Mouse (Mus musculus): ENCODE results near the gene Chrna9. TPM values are rescaled to one million over a fixed set of nuclear protein-coding genes. Genes with fewer than 3 reads are reported as not detected.

The Chrna9 gene
- 10 to 100 TPM; 16.9 to 21.3 TPM for total RNA-seq (2021)
- long read RNA-seq, experiment 1, transcript Chrna9-201 (5 exons, 1,843 nt), result major isoform, 7 of 9 reads
- long read RNA-seq, experiment 1, partial matches to known transcripts, result 2 of 9 reads
- long read RNA-seq, experiment 1, other reads (novel, unspliced or antisense), result 0 of 9 reads
- long read RNA-seq, experiment 2, partial matches to known transcripts, result 0 of 3 reads
- long read RNA-seq, experiment 2, other reads (novel, unspliced or antisense), result 0 of 3 reads

GRCm38 (mm10) chr5:65934783-65935182 lies at the start of gene Chrna9:
TSS of gene Chrna9 (plus strand) at chr5:65934921.
- intact Hi-C loops (cut with DNase I), result no loop called here
- no peak within 1 kb of the TSS for H3K4me3 ChIP-seq
- no peak within 1 kb of the TSS for H3K27ac ChIP-seq
- no peak for TF ChIP-seq CTCF (IDR thresholded peaks at IDR 0.05)
- no peak for DNase-seq

GRCm38 (mm10) chr5:65885699-65886443 lies 48.9 kb upstream of the Chrna9 start:
- intact Hi-C loops (cut with DNase I), result no loop called here
- H3K27ac ChIP-seq, result no peak overlapping the region
- no peak for DNase-seq
- TF ChIP-seq CTCF (IDR thresholded peaks at IDR 0.05), result no peak
- H3K4me3 ChIP-seq, result no peak overlapping the region

- no peak for DNase-seq
- no peak for TF ChIP-seq CTCF (IDR thresholded peaks at IDR 0.05)
- intact Hi-C loops (cut with DNase I), result no loop called here
- no peak overlapping the region for H3K4me3 ChIP-seq
- H3K27ac ChIP-seq, result no peak overlapping the region
These were observed 46.6 kb upstream of the Chrna9 start for GRCm38 (mm10) chr5:65888102-65888501.

GRCm38 (mm10) chr5:65888998-65889397 lies 45.7 kb upstream of the Chrna9 start:
- no peak overlapping the region for H3K4me3 ChIP-seq
- no peak for DNase-seq
- no peak for TF ChIP-seq CTCF (IDR thresholded peaks at IDR 0.05)
- no peak overlapping the region for H3K27ac ChIP-seq
- intact Hi-C loops (cut with DNase I), result no loop called here

GRCm38 (mm10) chr5:65891251-65891826 lies 43.4 kb upstream of the Chrna9 start:
- TF ChIP-seq CTCF (IDR thresholded peaks at IDR 0.05), result no peak
- intact Hi-C loops (cut with DNase I), result no loop called here
- no peak overlapping the region for H3K27ac ChIP-seq
- H3K4me3 ChIP-seq, result no peak overlapping the region
- no peak for DNase-seq

- no peak for DNase-seq
- H3K4me3 ChIP-seq, result no peak overlapping the region
- intact Hi-C loops (cut with DNase I), result no loop called here
- no peak for TF ChIP-seq CTCF (IDR thresholded peaks at IDR 0.05)
- H3K27ac ChIP-seq, result no peak overlapping the region
These were observed 39.5 kb upstream of the Chrna9 start for GRCm38 (mm10) chr5:65895121-65895692.

GRCm38 (mm10) chr5:65895764-65896163 lies 39.0 kb upstream of the Chrna9 start:
- no peak for TF ChIP-seq CTCF (IDR thresholded peaks at IDR 0.05)
- intact Hi-C loops (cut with DNase I), result no loop called here
- no peak overlapping the region for H3K4me3 ChIP-seq
- DNase-seq, result no peak
- H3K27ac ChIP-seq, result no peak overlapping the region

GRCm38 (mm10) chr5:65897731-65898130 lies 37.0 kb upstream of the Chrna9 start:
- no peak for DNase-seq
- Histone ChIP-seq H3K4me3 (no peak overlapping the region), H3K27ac (no peak overlapping the region)
- intact Hi-C loops (cut with DNase I), result no loop called here
- no peak for TF ChIP-seq CTCF (IDR thresholded peaks at IDR 0.05)

- intact Hi-C loops (cut with DNase I), result no loop called here
- TF ChIP-seq CTCF (IDR thresholded peaks at IDR 0.05), result no peak
- no peak for DNase-seq
- Histone ChIP-seq H3K4me3 (no peak overlapping the region), H3K27ac (no peak overlapping the region)
These were observed 36.0 kb upstream of the Chrna9 start for GRCm38 (mm10) chr5:65898683-65899082.

GRCm38 (mm10) chr5:65900113-65900512 lies 34.6 kb upstream of the Chrna9 start:
- intact Hi-C loops (cut with DNase I), result no loop called here
- TF ChIP-seq CTCF (IDR thresholded peaks at IDR 0.05), result no peak
- no peak overlapping the region for H3K27ac ChIP-seq
- no peak for DNase-seq
- H3K4me3 ChIP-seq, result no peak overlapping the region

GRCm38 (mm10) chr5:65900862-65901265 lies 33.9 kb upstream of the Chrna9 start:
- H3K4me3 ChIP-seq, result no peak overlapping the region
- H3K27ac ChIP-seq, result no peak overlapping the region
- TF ChIP-seq CTCF (IDR thresholded peaks at IDR 0.05), result no peak
- DNase-seq, result no peak
- intact Hi-C loops (cut with DNase I), result no loop called here

- intact Hi-C loops (cut with DNase I), result no loop called here
- no peak for DNase-seq
- Histone ChIP-seq H3K27ac (no peak overlapping the region), H3K4me3 (no peak overlapping the region)
- TF ChIP-seq CTCF (IDR thresholded peaks at IDR 0.05), result no peak
These were observed 32.8 kb upstream of the Chrna9 start for GRCm38 (mm10) chr5:65901868-65902418.

GRCm38 (mm10) chr5:65902811-65903210 lies 31.9 kb upstream of the Chrna9 start:
- TF ChIP-seq CTCF (IDR thresholded peaks at IDR 0.05), result no peak

More at GRCm38 (mm10) chr5:65902811-65903210, 31.9 kb upstream of the Chrna9 start:
- Histone ChIP-seq H3K27ac (no peak overlapping the region), H3K4me3 (no peak overlapping the region)
- DNase-seq, result no peak
- intact Hi-C loops (cut with DNase I), result no loop called here
